Mouse (Mus musculus) thymus, adult 2 months (tissue): Measurements from ENCODE around the gene Zmiz1. TPM values are rescaled to one million over a fixed set of nuclear protein-coding genes. Genes with fewer than 3 reads are reported as not detected.
A peak's percentile ranks its signal among the peaks of the same experiment; 100 is the strongest.

Experiments used
- DNase-seq: peaks from one replicate; pipeline ENCODE4 v3.0.0; 2021
- H3K27ac ChIP-seq: fragments of 200-500 bp; 2 replicates; pipeline ENCODE4 v1.5.1; 2012; ENCODE audit warnings: low read length, control low read depth; ENCODE audit not compliant: control insufficient read depth, insufficient read depth
- H3K27me3 ChIP-seq: fragments of 200-500 bp; 2 replicates; pipeline ENCODE4 v1.6.1; 2012; ENCODE audit warnings: mild to moderate bottlenecking, low read length, moderate library complexity, mixed read lengths; ENCODE audit not compliant: control insufficient read depth, insufficient read depth
- H3K36me3 ChIP-seq: fragments of 200-500 bp; 2 replicates; pipeline ENCODE4 v1.6.1; 2012; ENCODE audit warnings: mild to moderate bottlenecking, low read length, moderate library complexity; ENCODE audit not compliant: control insufficient read depth, insufficient read depth
- H3K4me1 ChIP-seq: fragments of 200-500 bp; replicated peaks from 2 replicates; pipeline ENCODE4 v1.6.1; 2012; ENCODE audit warnings: low read length; ENCODE audit not compliant: control insufficient read depth, insufficient read depth
- H3K4me3 ChIP-seq: fragments of 200-500 bp; 2 replicates; pipeline ENCODE4 v1.5.1; 2012; ENCODE audit warnings: mild to moderate bottlenecking, low read length, control low read depth, moderate library complexity; ENCODE audit not compliant: control insufficient read depth, insufficient read depth
- CTCF ChIP-seq: fragments of 200-500 bp; IDR thresholded peaks from 2 replicates; pipeline ENCODE4 v1.5.1; 2012; ENCODE audit warnings: mild to moderate bottlenecking, control low read depth, low read length, moderate library complexity, borderline replicate concordance; ENCODE audit not compliant: control insufficient read depth, poor library complexity, insufficient read depth; ENCODE audit errors: extremely low read depth
- POLR2A ChIP-seq: fragments of 200-500 bp; IDR thresholded peaks from 2 replicates; pipeline ENCODE4 v1.6.1; 2012; ENCODE audit warnings: mild to moderate bottlenecking, low read length, control low read depth, moderate library complexity; ENCODE audit not compliant: control insufficient read depth, poor library complexity, insufficient read depth; ENCODE audit errors: extremely low read depth
- WGBS: fragments of 180-500 bp; shearing (Covaris S2); methylation state at CpG from one replicate; pipeline ENCODE4 v1.1.7; 2018; 5-methylcytosine and 5-hydroxymethylcytosine counted together
- polyA plus RNA-seq: library from polyadenylated mRNA; depleted of rRNA; stranded (reverse); fragments of >200 nt; gene quantifications from 2 replicates; pipeline ENCODE4 v1.2.3, GENCODE M21; 2012

Zmiz1 gene
- polyA plus RNA-seq, 1 experiment: 58.9 TPM

GRCm38 (mm10) chr14:25466361-25466760 lies 7.4 kb downstream of the Zmiz1 start:
- 15% methylated on average over 4 of the region's 4 CpGs for WGBS
- peak; percentile 18 for DNase-seq
- Histone ChIP-seq H3K27me3 (no peaks in the 10 kb centered on the region), H3K4me3 (no peak overlapping the region), H3K36me3 (no peaks in the 10 kb centered on the region), H3K4me1 (peaks cover 56% of the 10 kb centered on the region), H3K27ac (no peak overlapping the region)
- no peak for TF ChIP-seq CTCF
- no peak for TF ChIP-seq POLR2A

- H3K36me3 ChIP-seq: no peaks in the 10 kb centered on the region
- WGBS: 96% methylated on average over 10 of the region's 10 CpGs
- no peak for TF ChIP-seq CTCF
- TF ChIP-seq POLR2A: no peak
- peaks cover 66% of the 10 kb centered on the region for H3K4me1 ChIP-seq
- no peaks in the 10 kb centered on the region for H3K27me3 ChIP-seq
- no peak for DNase-seq
- H3K4me3 ChIP-seq: no peak overlapping the region
- no peak overlapping the region for H3K27ac ChIP-seq
Measured at GRCm38 (mm10) chr14:25467911-25468668, 9.1 kb downstream of the Zmiz1 start.

GRCm38 (mm10) chr14:25468891-25469529 lies 10.0 kb downstream of the Zmiz1 start:
- WGBS: 93% methylated on average over 7 of the region's 7 CpGs
- Histone ChIP-seq H3K4me3 (no peak overlapping the region), H3K4me1 (peaks cover 72% of the 10 kb centered on the region), H3K36me3 (no peaks in the 10 kb centered on the region), H3K27ac (no peak overlapping the region), H3K27me3 (no peaks in the 10 kb centered on the region)
- TF ChIP-seq CTCF (no peak), POLR2A (no peak)
- DNase-seq: no peak

GRCm38 (mm10) chr14:25470224-25470805 lies 11.3 kb downstream of the Zmiz1 start:
- TF ChIP-seq POLR2A: no peak
- no peak overlapping the region for H3K4me3 ChIP-seq
- peaks cover 72% of the 10 kb centered on the region for H3K4me1 ChIP-seq
- H3K27ac ChIP-seq: no peak overlapping the region
- no peak for DNase-seq
- H3K36me3 ChIP-seq: no peaks in the 10 kb centered on the region
- no peaks in the 10 kb centered on the region for H3K27me3 ChIP-seq
- WGBS: 75% methylated on average over 7 of the region's 7 CpGs

- no peak overlapping the region for H3K4me3 ChIP-seq
- no peaks in the 10 kb centered on the region for H3K27me3 ChIP-seq
- peaks cover 76% of the 10 kb centered on the region for H3K4me1 ChIP-seq
- H3K27ac ChIP-seq: no peak overlapping the region
- WGBS: 29% methylated on average over 2 of the region's 2 CpGs
- no peaks in the 10 kb centered on the region for H3K36me3 ChIP-seq
- no peak for TF ChIP-seq CTCF
- TF ChIP-seq POLR2A: no peak
- DNase-seq: no peak
Measured at GRCm38 (mm10) chr14:25471035-25471434, 12.1 kb downstream of the Zmiz1 start.

- Histone ChIP-seq H3K4me3 (no peak overlapping the region), H3K36me3 (no peaks in the 10 kb centered on the region), H3K27me3 (no peaks in the 10 kb centered on the region), H3K27ac (peak overlapping the region; percentile 11), H3K4me1 (peaks cover 79% of the 10 kb centered on the region)
- peak; percentile 19 for DNase-seq
- 66% methylated on average over 6 of the region's 6 CpGs for WGBS
- TF ChIP-seq POLR2A: no peak
- TF ChIP-seq CTCF: no peak
Measured at GRCm38 (mm10) chr14:25472096-25472861, 13.3 kb downstream of the Zmiz1 start.
